Mouse (Mus musculus) brown adipose tissue, adult 24 weeks (tissue): Measurements from ENCODE around the gene Wdr70. TPM values are rescaled to one million over a fixed set of nuclear protein-coding genes. Genes with fewer than 3 reads are reported as not detected.

Experiments
- H3K27ac ChIP-seq: fragments of 200-500 bp; replicated peaks from 2 replicates; pipeline ENCODE4 v1.5.1; 2012; ENCODE audit warnings: low read depth, mild to moderate bottlenecking, low read length
- H3K4me1 ChIP-seq: fragments of 200-500 bp; 2 replicates; pipeline ENCODE4 v1.6.1; 2012; ENCODE audit warnings: low read length, mixed read lengths; ENCODE audit not compliant: control insufficient read depth, insufficient read depth, insufficient read length
- H3K4me3 ChIP-seq: fragments of 200-500 bp; 2 replicates; pipeline ENCODE4 v1.5.1; 2012; ENCODE audit warnings: low read depth, mild to moderate bottlenecking, low read length, moderate library complexity; ENCODE audit not compliant: insufficient read depth
- polyA plus RNA-seq: library from polyadenylated mRNA; stranded (reverse); fragments of >200 nt; gene quantifications from 2 replicates; pipeline ENCODE4 v1.2.4, GENCODE M21; 2012; ENCODE audit not compliant: missing spikeins, insufficient read depth, insufficient read length

Gene Wdr70
- polyA plus RNA-seq, 1 experiment = 34.4 TPM

GRCm38 (mm10) chr15:7879956-7880355 is 219.1 kb downstream of the Wdr70 start:
- Histone ChIP-seq H3K4me1 (no peaks in the 10 kb centered on the region), H3K4me3 (no peak overlapping the region), H3K27ac (no peak overlapping the region)

DNA sequence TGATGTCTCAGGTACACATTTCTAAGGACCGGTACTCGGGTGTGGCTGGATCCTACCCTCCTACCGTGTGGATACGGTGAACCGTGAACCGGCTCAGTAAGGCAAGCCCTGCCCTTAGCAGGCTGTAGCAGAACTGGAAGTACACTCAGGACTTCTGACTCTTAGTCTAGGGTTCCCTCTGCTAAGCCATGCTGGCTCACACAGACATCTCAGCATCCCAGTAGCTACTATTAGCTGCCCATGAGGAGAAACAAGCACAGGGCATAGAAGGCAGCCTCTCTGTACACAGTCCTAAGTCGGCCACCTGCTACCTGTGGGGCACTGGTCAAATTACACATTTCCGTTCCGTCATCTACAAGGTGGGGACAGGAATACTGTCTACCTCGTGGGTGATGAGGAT is 220.1 kb downstream of the Wdr70 start:
- H3K27ac ChIP-seq = no peak overlapping the region
- H3K4me3 ChIP-seq = no peak overlapping the region
- no peaks in the 10 kb centered on the region for H3K4me1 ChIP-seq

DNA sequence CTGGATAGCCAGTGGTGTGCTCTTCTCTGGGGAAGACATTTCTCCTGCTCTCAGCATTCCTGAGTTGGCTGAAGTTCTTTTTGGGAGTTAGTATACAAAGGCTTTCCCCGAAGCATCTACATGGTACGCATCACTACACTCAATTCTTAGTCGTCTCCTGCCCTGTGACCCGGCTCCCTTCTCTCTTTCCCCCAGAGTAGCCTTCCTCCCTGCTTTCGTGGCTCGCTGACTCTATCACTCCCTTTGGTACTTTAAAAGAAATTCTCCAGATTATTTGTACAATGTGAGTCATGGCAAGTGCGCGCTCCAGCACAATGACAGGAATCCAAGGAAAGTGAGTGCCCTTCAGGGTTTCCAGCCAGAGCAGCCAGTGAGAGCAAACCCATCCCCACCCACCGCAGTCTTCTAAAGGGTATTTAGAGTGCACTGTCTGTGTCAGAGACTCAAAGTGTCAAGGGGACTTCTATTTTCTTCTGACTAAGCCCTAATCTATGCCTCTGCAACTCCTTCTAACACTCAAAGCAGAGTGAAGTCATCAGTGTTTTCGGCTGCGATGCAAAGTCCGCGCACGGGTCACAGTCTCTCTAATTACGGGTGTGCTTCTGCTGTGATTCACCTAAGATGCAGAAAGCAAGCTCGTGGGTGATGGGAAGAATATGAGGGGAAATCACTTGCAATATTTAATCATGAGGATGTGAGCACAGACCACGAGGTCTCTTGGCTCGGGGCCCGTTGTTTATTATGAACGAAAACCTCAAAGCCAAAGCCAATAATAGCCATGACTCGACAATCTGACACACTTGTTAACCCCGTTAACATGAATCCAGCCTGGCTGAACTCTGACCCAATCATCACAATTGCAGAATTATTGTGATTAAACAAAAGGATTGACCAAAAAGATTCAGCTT is 221.2 kb downstream of the Wdr70 start:
- H3K4me3 ChIP-seq = no peak overlapping the region

DNA sequence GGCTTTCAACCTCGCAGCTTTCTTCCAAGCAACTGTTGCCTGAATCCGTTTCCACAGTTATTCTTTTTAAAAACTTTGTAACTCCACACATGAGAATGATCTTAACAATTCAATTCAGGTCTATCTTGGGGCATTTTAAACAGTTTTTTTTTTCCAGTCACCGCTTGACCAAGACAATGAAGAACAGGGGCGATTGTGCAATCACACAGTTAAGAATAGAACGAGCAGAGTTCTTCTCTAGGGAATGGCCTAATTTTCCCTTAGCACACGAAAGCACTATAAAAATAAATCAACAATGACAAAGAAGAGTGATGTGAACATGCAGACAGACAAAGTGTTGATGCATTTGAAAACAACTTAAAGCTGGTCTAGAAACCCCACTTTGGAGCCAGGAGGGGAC is 223.1 kb downstream of the Wdr70 start:
- H3K27ac ChIP-seq = no peak overlapping the region
- H3K4me3 ChIP-seq = no peak overlapping the region

More for the DNA sequence above, 221.2 kb downstream of the Wdr70 start:
- Histone ChIP-seq H3K4me1 (no peaks in the 10 kb centered on the region), H3K27ac (no peak overlapping the region)

DNA sequence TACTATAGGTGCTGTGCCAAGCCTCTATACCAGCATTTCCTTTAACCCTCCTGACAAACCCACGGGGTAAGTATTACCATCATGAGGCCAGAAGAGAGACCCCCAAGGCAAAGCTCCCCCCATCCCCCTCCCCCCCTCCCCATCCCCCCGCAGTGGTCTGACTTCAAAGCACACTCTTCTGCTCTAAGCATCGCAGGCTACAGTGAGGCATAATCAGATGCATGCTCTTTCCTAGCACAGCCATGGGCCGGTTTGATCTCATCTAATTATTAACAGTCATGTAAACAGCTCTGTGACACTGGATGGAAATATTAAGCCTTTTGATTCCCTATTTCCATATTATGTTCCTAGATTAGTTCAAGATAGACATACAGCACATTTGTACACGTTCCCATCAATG is 226.5 kb downstream of the Wdr70 start:
- H3K4me3 ChIP-seq = no peak overlapping the region
- H3K27ac ChIP-seq = no peak overlapping the region
- H3K4me1 ChIP-seq = no peaks in the 10 kb centered on the region

More for the DNA sequence above, 223.1 kb downstream of the Wdr70 start:
- H3K4me1 ChIP-seq = no peaks in the 10 kb centered on the region

- H3K4me3 ChIP-seq = no peak overlapping the region
- H3K4me1 ChIP-seq = no peaks in the 10 kb centered on the region
- H3K27ac ChIP-seq = no peak overlapping the region
These were observed 233.7 kb downstream of the Wdr70 start for GRCm38 (mm10) chr15:7865305-7865704.

GRCm38 (mm10) chr15:7863328-7863727 is 235.7 kb downstream of the Wdr70 start:
- no peak overlapping the region for H3K27ac ChIP-seq
- no peak overlapping the region for H3K4me3 ChIP-seq

DNA sequence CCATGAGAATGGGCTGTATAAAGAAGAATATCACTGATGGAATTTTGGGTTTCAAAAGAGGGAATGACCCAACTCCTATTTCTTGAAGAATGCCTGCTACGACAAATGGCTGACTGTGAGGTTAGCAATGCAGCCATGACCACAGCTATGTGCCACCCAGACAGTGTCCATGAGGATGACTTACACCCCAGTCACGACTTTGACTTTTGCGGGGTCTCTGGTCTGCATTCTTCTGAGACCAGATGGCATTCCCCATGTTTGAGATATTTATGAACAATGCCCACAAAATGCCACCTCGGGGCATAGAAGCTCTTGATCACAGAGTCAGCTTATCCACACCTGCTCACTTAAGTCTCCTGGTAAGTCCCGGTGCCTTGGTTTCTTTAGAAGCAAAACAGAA is 236.1 kb downstream of the Wdr70 start:
- H3K4me3 ChIP-seq = no peak overlapping the region
- H3K27ac ChIP-seq = no peak overlapping the region
- H3K4me1 ChIP-seq = 0 out of 2 replicates have a peak, but pooled peaks cover 2% of the 10 kb centered on the region

More at GRCm38 (mm10) chr15:7863328-7863727, 235.7 kb downstream of the Wdr70 start:
- 0 out of 2 replicates have a peak, but pooled peaks cover 2% of the 10 kb centered on the region for H3K4me1 ChIP-seq

- H3K4me3 ChIP-seq = no peak overlapping the region
- H3K27ac ChIP-seq = no peak overlapping the region
- 0 out of 2 replicates have a peak, but pooled peaks cover 2% of the 10 kb centered on the region for H3K4me1 ChIP-seq
These were observed 240.2 kb downstream of the Wdr70 start for GRCm38 (mm10) chr15:7858841-7859240.

- 0 out of 2 replicates have a peak, but pooled peaks cover 2% of the 10 kb centered on the region for H3K4me1 ChIP-seq
- H3K27ac ChIP-seq = no peak overlapping the region
- no peak overlapping the region for H3K4me3 ChIP-seq
These were observed 241.6 kb downstream of the Wdr70 start for GRCm38 (mm10) chr15:7857418-7857817.

DNA sequence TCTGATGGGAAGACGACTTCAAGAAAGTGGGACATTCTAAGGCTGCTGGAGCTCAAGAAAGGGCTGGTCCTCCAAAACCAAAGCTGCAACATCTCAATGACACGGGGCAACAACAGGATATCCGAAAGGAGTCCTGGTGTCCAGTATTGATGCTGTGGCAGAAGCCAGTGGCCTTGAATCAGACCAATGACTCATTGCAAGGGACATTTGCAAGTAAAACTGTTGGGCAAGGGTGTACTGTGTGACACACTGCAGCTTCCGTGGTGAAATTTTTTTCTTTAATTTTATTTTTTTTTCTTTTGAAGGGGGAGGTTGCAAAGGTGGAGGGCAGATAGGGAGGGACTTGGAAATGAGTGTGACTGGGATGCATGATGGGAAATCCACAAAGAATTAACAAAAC is 256.6 kb downstream of the Wdr70 start:
- Histone ChIP-seq H3K27ac (no peak overlapping the region), H3K4me1 (no peaks in the 10 kb centered on the region), H3K4me3 (no peak overlapping the region)

DNA sequence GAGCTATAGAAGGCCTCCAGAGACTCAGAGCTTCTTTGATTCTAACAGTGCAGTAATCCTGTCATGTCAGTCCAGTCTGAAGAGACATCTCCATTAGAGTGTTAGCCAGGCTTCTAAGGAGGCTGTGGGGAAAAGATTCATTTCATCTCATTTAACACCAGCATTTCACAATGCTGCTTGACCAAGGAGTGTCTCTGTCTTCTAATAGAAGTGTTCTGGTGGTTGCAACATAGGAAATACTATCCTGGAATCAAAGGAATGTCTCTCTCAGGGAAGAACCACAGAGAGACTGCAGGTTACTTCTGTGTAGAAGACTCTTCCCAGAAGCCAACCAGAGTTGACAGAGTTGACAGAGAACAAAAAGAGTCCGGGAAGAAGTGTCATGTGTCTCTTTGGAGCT is 257.3 kb downstream of the Wdr70 start:
- no peaks in the 10 kb centered on the region for H3K4me1 ChIP-seq
- no peak overlapping the region for H3K4me3 ChIP-seq
- no peak overlapping the region for H3K27ac ChIP-seq

GRCm38 (mm10) chr15:7838921-7839309 is 260.1 kb downstream of the Wdr70 start:
- no peaks in the 10 kb centered on the region for H3K4me1 ChIP-seq
- H3K4me3 ChIP-seq = no peak overlapping the region
- no peak overlapping the region for H3K27ac ChIP-seq

DNA sequence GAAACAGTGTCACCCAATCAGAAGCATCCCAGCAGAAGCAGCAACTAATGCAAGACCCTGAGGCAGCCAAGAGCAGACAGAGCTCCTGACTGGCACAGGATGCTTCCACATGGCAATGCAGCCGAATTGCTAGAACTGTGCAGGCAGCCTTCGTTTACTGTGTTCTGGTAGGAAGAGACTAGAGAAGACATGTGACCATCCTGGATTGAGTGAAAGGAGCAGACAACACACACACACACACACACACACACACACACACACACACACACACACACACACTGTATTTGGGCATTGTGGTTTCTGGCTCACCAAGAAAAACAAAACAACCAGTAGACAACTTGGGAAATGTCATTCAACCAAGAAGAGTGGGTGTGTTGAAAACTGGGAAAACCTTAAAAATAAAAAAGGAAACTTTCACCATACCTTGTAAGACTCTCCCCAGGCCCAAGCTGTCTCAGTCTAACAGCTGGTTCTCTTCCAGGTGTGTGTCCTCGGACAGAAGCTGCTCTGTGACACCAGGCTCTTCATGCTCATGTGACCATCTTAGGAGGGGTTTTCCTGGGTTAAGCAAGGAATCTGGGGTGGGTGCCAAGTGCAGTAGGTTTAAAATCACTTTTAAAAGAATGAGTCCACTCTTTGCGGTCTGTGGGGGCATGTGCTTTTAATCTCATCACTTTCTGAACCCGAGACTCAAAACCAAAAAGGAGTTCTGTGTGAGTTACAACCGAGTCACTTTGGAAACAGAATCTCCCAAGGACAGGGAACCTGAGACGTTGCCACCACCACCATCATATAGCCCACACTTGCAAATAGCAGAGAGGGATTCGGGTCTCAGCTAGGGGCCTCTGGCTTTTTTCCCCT is 260.7 kb downstream of the Wdr70 start:
- no peaks in the 10 kb centered on the region for H3K4me1 ChIP-seq
- H3K4me3 ChIP-seq = no peak overlapping the region
- H3K27ac ChIP-seq = no peak overlapping the region

DNA sequence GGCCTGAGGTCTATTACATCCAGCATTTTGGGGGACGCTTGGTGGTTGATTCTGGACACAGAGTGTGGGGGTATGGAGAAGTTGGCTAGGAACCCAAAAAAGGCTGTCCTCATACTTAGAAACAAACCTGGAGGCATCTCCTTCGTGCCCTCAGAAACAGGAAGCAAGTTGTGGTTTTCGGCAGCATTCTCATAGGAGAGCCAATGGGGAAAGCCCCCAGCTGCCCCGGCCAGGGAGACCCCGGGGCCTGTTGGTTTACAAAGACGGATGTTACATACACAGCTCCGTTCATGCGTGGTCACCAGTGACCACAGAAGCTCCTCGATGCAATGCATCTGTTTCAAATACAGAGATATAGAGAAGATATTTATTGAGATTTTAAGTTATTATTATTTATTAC is 263.6 kb downstream of the Wdr70 start:
- H3K4me3 ChIP-seq = no peak overlapping the region
- H3K4me1 ChIP-seq = no peaks in the 10 kb centered on the region
- no peak overlapping the region for H3K27ac ChIP-seq
